Mouse (Mus musculus) ovary, adult 18-20 months (tissue): ENCODE results near the gene Trim26.
"Not testable (repeated sequence)": the region's sequence is repeated elsewhere in the genome, so short reads cannot be mapped to it uniquely, and the experiment has no call there.

ENCODE experiments used
- DNase-seq: peaks from one replicate; pipeline ENCODE4 v3.0.0; 2022; ENCODE audit warnings: low spot score, mixed read lengths

Gene Trim26

GRCm38 (mm10) chr17:36836874-36837647 lies at the start of gene Trim26:
Trim26 (plus strand) TSS chr17:36837134.
- DNase-seq: peak; percentile 96

DNA sequence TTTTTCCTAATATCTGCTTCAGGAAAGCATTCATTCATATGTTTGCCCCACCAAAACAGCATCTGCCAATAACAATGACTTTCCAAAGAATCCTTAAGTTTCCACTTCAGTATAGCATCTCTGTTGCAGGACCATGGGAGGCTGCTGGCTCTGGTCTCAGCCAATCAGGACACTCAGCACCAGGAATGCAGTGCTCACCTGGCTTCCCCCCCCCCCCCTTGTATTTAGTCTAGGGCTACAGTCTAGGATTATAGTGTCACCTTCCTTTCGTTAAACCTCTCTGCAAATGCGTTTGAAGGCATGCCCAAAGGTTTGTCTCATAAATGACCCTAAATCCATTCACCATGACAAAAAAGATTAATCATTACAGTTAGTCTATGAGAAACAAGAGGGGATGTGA lies 48.6 kb upstream of the Trim26 start:
- DNase-seq: no peak

DNA sequence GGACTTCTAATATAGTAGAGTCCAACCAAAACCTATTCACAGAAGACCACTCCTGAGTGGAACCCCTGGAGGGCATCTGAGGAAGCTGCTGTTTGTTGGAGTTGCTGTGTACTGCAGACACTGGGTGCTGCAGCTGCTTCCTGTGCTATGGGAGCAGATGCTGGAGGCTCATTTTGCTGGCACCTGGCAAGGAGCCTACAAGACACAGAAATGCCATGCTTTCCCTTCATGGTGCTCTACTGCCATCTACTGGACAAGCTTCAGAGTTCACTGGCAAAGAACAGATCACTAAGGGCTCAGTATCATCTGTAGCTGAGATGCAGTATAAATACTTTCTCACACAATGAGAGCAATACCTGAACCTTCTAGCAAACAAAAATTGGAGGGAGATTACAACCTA lies 48.1 kb upstream of the Trim26 start:
- peak; percentile 26 for DNase-seq

- no peak for DNase-seq
These were observed 37.4 kb upstream of the Trim26 start for GRCm38 (mm10) chr17:36799493-36799892.

- DNase-seq: not testable (repeated sequence)
These were observed 36.9 kb upstream of the Trim26 start for GRCm38 (mm10) chr17:36799921-36800462.

- DNase-seq: no peak
These were observed 25.1 kb upstream of the Trim26 start, which contains the start of gene H2-M10.6 for GRCm38 (mm10) chr17:36811871-36812270. H2-M10.6 (plus strand) TSS chr17:36812171.

- no peak for DNase-seq
These were observed 12.9 kb upstream of the Trim26 start for GRCm38 (mm10) chr17:36824005-36824404.

DNA sequence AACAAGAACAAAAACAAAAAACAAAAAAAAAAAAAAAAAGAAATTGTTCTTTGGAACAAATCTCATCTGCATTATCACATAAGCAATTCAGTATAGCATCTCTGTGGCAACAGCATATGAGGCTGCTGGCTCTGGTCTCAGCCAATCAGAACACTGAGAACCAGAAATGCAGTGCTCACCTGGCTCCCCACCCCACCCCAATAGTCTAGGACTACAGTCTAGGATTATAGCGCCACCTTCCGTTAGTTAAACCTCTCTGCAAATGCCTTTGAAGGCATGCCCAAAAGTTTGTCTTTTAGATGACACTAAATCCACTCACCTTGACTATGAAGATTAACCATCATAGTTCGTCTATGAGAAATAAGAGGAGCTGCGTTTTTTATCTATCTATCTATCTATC lies 11.4 kb upstream of the Trim26 start:
- DNase-seq: no peak

- peak; percentile 75 for DNase-seq
These were observed 10.9 kb upstream of the Trim26 start for GRCm38 (mm10) chr17:36826002-36826401.

DNA sequence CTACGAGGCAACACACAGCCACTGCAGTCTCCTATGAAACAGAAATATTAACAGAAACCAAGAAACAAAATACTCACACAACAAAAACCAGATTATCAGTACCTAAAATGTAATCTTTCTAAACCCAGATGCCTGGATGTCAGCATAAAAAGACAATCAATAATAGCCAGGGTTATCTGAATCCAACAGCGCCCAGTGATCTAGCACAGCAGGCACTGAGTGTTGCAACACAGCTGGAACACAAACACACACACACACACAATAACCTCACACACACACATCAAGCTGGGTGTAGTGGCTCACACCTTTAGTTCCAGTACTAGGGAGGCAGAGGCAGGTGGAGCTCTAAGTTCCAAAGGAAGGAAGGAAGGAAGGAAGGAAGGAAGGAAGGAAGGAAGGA lies 8.4 kb upstream of the Trim26 start:
- DNase-seq: no peak

- no peak for DNase-seq
These were observed 6.5 kb upstream of the Trim26 start for GRCm38 (mm10) chr17:36830470-36830869.

DNA sequence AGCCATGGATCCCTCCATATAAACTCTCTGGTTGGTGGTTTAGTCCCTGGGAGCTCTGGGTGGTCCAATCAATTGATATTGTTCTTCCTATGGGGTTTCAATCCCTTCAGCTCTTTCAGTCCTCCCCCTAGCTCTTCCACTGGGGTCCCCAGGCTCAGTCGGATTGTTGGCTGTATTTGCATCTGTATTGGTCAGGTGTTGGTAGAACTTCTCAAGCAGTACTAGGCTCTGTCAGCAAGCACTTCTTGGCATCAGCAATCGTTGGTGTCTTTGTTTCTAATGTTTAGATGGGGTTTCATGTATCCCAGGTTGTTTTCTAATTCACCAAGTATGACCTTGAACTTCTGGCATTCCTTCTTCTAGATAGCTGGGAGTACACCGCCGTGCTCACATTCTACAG lies 4.2 kb upstream of the Trim26 start:
- DNase-seq: no peak

- DNase-seq: peak; percentile 56
These were observed 1.1 kb upstream of the Trim26 start for GRCm38 (mm10) chr17:36835591-36836426.

GRCm38 (mm10) chr17:36836427-36836812 lies 514 bp upstream of the Trim26 start:
- DNase-seq: no peak

GRCm38 (mm10) chr17:36839001-36839400 lies 2.1 kb downstream of the Trim26 start:
- DNase-seq: no peak

GRCm38 (mm10) chr17:36839931-36840330 lies 3.0 kb downstream of the Trim26 start:
- DNase-seq: no peak

DNA sequence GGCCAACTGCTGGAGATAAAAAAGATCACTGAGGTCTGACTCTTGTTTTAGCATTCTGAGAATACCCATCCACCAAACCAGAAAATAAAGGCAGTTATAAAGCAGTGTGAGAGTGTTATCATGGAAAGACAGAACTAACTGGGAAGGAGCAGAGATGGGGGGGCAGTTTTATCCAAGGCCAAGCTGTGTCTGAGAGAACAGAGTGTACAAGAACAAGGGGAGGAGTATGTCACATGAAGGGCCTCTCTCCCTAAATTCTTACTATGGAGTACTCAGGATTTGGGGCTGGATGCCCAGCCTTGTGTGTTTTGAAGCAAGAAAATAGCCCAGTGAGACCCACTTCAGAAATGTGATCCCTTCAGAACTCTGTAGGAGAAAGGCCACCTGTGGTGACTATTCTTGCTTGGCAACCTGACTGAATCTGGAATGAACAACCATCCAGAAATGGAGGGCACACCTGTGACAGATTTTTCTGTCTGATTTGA lies 4.1 kb downstream of the Trim26 start:
- peak; percentile 65 for DNase-seq

DNA sequence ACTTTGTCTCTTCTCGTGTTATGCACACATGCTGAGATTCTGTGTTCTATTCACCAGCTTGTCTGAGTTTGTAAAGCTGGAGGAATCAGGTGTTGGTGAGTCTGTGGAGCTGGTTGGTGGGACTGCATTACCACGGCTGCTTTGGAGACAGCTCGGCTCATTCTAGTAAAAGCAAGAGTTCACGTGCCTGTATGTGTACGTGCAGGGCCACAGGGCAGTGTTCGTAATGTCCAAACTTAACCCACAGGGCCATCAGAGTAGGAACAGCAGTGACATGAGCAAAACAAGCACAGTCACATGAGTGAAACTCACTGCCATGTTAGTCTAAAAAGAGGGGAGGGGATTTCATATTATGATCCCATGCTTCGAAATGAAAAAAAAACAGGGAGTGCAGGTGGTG lies 6.8 kb downstream of the Trim26 start:
- no peak for DNase-seq

GRCm38 (mm10) chr17:36844286-36844719 lies 7.4 kb downstream of the Trim26 start:
- no peak for DNase-seq

DNA sequence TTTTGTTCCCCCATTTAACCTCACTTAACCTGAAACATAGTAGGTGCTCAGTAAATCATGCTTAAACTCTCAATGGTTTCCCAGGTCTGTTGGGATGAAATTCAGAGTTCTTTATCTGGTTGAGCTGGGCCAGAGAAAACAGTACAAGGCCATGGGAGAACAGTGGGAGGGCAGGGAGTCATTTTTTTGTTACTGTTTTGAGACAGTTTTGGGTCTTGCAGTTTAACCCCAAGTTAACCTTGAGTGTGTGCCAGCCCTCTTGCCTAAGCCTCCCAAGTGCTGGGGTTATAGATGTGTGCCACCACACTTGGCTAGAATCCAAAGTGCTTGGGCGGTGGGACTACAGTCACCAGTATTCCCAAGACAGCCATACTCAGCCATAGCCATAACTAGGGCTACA lies 7.8 kb downstream of the Trim26 start:
- DNase-seq: peak; percentile 70

- DNase-seq: no peak
These were observed 12.0 kb downstream of the Trim26 start for GRCm38 (mm10) chr17:36848911-36849310.

DNA sequence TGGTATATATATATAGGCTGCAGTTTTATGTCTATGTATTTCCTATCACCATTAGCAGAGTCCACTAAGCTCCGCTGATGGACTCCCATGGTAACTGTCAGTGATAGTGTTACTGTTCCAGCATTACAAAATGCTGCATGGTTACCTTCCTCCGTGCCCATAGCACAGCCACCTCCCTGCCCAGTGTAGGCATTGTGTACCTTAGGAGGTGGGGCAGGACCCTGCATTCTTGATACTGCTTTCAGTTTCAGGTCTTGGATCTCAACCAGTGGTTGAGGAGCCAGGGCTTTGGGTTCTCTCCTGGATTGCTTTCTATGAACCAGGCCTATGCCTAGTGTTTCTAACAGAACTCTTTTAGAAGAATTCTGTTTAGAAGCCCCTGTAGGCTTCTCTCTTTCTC lies 13.1 kb downstream of the Trim26 start:
- DNase-seq: no peak

- no peak for DNase-seq
These were observed 14.3 kb downstream of the Trim26 start for GRCm38 (mm10) chr17:36851200-36851599.
